Mouse (Mus musculus) CD8-positive naive resting alpha-beta T cell, adult 2 months (primary cell): ENCODE measurements at regions not wholly inside any gene's neighbourhood (a gene's known extent, or its start where the extent isn't known, plus 50 kb on each side); places are given as distances from the start of the nearest gene placed in this dataset.
"Not testable (repeated sequence)": the region's sequence is repeated elsewhere in the genome, so short reads cannot be mapped to it uniquely, and the experiment has no call there.

ENCODE experiments used
- DNase-seq, 2 experiments: peaks; one replicate each; pipeline ENCODE4 v3.0.0; 2022; ENCODE audit warnings: low read depth in 2 of 2, low spot score in 2 of 2

DNA sequence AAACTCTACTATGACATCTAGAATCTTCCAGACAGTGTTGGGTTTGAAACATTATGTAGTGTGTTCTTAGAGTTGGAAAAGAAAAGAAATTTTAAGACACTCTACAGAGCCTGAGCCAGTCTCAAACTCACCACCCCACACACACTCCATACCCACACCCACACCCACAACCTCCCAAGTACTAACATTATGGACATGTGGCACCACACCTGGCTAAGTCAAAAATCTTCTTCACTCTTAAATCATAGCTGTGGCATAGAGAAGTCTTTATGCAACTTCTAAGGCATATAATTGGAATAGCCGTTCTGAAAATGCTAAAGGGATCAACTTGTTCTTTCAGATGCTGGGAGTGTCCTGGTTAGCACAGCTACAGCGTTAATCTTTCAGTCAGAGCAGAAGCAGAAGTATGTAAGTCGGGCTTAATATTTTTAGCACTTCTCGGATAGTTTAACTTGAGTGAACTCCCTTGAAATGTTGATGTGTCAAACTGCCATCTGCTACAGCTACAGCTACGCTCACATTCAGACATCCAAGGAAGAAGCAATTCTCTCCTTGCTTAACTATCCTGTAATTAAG, 68.6 kb upstream of the Creb1 start:
- no peak for DNase-seq

DNA sequence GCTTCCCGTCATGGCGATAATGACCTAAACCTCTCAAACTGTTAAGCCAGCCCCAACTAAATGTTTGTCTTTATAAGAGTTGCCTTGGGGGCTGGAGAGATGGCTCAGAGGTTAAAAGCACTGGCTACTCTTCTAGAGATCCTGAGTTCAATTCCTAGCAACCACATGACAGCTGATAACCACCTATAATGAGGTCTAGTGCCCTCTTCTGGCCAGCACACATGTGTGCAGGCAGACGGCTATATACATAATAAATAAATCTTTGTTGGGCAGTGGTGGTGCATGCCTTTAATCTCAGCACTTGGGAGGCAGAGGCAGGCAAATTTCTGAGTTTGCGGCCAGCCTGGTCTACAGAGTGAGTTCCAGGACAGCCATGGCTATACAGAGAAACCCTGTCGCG, 70.8 kb upstream of the Creb1 start:
- not testable (repeated sequence) for DNase-seq

DNA sequence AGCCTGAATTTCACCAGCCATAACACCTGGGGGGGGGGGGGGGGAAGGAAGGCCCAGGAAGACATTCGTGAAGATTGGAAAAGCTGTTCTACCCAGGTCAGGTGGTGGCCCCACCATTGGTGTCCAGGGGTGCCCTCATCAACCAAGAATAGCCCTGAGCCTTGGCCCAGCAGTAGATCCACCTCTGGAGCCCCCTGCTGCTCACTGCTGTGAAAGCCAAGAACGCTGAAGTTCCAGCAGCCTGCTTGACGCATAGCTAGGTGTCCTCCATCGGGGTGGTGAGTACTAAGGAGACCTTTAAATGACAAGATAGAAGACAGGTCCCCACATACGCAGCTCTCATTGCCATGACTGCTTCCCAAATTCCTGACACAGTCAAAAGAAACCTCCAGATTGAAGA, 74.6 kb upstream of the Creb1 start:
- no peak for DNase-seq

DNA sequence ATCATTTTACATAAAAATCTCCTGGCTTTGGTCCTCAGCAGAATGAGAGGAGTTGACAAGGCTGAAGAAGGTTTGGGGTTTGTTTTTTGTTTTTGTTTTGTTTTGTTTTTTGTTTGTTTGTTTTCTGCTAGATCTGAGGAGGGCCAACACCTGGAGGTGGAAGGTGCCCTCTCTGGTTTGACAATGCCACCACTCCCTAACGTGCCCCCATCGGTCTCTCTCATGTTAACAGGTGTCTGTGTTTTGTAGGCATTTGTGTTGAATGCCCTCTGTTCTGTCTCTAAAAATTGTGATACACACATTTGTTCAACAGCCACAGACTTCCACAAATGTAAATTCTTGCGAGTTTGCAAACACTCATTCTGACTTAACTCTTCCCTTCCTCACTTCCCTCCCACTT, 83.3 kb upstream of the Creb1 start:
- DNase-seq = no peak

DNA sequence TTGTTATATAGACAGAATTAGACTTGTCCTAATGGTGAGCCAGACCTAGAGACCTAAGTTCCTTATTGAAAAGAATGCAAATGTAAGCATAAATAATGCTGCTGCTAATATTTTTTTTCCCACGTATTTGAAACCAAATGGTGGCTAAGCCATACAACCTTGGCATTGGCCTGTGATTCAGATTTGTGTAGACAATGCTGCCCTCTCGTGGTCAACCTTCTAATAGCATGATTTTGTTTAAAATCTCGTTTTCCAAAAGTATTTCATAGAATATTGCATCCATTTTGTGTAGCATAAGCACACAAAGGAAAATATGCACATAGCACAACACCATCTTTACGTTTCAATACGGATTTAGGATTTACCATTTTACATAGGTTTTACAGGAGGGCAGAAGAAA, 84.4 kb upstream of the Creb1 start:
- peak; percentile 68 to 79 for DNase-seq

DNA sequence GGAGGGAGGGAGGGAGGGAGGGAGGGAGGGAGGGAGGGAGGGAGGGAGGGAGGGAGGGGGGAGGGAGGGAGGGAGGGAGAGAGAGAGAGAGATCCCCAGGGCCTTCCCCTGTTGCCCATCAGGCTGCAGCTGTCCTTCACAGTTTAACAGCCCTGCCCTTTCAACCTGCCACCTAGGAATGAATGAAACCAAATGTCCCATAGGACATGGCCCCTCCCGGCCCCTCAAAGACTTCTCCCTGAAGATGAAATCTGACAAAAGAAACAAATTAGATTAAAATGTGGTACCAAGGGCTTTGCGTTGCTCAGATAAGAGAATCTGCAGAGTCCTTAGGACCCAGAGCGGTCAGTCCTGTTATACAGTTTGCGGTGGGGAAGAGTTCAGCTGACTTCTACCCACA, 86.0 kb upstream of the Creb1 start:
- no peak for DNase-seq

DNA sequence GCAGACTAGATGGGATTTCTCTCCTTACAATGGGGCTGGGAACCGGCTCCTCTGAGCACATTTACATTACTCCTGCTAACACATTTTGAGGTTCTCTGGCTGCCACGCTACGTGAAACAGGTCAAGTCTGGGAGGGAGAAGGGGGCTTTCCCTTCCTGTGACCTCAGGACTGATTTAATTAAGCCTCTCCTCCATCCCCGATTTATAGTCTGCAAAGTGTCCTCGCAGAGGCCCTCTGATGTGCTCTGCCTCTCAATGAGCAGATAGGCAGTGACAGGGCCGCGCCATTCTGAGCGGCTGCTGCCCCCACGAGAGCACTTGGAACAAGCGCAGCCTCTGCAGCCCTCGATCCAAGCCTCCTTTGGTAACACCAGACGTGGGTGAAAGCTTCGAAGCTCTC, 86.5 kb upstream of the Creb1 start:
- peak; percentile 19 to 32 for DNase-seq

DNA sequence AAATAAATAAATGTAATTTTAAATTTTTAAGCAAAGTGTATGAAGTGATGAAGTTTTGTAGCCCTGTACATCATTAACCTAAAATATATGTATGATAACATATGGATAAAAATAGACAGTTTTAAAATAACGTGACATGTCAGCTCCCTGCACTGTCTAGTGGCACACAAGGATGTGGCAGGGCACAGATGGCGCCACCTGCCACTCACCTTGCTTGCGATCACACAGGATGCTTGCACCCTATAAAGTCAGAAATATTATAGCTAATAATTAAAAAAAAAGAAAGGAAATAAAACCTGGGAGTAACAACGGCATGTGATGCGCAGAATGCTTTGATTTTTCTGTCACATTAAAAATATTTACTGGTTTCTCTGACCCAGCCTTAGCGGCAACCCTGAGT, 89.0 kb upstream of the Creb1 start:
- no peak for DNase-seq

DNA sequence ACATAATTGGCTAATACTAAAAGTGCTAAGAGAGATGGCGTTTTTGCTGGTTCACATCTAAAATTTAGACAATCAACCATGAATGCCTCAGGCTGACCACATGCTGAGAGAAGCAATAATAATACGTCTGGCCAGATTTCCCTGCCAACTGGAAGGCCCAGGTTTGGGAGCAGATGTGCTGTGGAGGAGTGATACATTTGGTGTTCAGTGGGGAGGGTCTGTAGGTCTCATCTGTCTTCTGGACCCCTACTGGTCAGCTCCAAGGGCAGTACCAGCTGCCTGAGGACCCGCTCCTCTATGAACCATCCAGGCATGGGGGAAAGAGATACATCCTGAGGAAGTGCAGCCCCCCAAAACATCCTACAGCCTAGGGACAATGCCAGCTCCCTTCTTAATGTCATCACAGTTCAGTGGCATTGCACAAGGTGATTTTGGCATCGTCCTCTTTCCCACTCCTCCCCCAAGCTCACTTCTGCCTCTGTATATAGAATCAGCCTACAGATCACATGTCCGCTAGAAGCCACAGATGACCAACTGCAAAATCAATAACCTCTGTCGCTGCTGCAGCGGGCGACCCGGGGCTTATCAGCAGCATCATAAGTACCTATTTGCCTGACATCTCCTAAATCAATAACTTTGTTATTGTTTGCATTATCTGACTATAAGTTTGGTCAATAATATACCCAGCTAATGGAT, 90.1 kb upstream of the Creb1 start:
- no peak for DNase-seq

DNA sequence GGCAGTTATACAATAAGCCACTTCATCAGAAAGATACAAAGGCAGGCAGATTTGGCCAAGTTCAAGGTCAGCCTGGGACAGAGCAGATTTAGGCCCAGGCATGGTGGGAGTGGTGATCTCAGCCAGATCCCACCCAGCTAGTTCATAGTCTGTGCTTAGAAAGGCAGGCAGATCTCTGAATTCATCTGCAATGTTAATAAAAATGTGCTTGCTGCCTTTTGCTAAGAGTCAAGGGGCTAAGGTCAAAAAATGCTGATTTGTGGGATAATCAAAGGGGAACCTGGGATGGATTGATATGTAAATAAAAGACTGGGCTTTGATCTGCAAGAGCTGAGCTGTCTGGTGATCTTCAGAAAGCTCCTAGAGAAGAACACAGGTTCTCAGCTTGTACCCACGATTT, 109.2 kb upstream of the Creb1 start:
- no peak for DNase-seq

DNA sequence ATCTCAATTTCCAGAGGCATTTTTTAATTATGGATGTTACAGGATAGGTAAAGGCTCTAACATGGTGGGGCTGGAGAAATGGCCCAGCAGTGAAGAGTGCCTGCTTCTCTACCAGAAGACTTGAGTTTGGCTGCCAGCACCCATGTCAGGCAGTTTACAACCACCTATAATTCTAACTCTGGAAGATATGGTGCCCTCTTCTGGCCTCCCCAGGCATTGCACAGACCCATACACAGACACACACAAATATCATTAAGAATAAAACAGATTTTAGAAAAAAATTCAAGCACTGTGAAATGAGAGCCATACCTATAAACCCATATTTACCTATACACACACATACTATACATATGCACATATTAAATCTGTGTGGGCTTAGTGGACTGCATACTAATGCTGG, 113.9 kb upstream of the Creb1 start:
- DNase-seq = no peak

DNA sequence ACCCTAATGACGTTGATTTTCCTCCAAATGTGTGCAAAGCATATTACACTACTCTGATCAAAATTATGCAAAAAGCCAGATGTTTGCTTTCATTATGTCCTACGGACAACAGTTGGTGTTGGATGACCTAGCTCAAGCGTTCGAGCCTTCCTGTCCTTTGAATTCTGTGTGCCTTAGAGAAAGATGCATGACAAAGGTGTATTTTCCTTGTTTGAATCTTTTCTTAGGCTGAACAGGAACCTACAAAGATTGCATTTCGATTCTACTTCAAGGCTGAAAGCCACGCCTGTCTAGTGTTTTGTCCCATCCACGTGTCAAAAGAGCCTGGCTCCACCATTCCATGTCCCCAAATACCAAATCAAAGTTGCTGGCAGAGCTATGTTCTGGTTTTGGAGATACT, 116.5 kb upstream of the Creb1 start:
- no peak for DNase-seq

DNA sequence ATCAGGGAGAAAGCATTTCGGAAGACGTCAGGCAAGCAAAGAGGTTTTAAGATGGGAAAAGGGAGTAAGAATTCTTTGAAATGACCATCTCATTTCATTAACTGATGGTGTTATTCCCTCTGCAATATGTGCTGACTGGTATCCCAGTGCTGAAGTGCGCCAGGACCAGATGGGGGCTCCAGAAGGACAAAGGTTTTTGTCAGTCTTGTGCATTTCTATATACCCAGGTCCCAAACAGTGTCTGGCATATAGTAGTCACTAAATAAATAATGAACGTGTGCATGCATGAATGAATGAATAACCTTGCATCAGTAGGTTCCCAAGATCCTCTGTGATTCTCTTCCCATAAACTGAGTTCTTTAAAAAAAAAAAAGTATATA, 119.3 kb upstream of the Creb1 start:
- no peak for DNase-seq

DNA sequence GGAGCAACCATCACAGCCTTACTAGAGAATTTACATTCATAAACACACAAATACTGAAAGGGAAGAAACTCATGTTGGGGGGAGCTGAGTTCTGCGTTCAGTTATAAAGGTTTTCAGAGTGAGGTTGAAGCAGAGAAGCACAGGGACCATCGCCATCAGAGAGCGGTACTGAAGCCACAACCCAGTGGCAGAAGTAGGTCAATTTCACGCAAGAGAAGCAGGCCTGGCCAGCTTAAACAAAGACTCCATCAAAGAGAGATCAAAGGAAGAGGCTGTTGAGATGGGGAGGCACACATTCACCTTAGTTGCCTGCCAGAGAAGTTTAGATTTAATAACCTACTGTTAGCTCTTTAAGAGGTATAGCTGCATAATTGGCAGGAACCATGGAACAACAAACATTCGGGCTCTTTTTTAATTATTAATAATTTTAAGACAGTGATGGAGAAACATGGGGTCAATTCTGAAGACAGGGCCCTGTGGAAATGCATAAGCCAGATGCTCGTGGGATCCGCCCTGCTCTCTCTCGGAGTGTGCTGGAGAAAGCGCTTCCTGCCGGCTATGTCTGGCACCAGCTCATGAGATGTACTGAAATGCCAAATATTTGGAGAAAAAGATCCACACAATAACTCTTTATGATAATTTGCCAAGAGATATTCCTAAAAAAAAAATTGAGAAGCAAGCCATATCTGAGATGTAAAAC, 119.8 kb upstream of the Creb1 start:
- DNase-seq = no peak

DNA sequence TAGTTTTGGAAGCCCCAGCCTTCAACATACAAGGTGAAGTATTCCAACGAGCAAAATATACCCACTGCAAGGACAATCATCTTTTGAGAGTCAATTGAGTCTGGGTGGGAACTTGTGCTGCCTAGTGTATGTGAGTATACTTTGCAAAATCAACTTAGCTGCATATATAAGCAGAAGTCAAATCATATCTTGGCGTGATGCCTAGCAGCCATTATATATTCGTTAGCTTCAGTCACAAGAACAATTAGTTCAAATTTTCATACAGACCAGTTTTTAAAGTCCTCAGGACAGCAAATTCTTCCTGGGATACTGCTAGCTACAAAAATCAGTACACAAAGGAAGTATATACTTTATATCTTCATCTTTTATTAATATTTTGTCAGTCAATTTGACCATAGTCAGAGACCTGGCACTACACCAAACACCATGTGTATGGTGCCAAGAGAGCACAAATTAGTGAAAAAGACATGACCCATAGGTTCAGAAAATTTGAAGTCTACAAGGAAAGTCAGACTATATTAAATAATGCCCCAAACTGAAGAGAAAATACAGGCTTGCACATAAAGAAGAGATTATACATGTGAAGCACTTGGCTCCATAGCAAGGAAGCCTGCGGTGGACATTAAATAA, 120.5 kb upstream of the Creb1 start:
- DNase-seq = no peak

DNA sequence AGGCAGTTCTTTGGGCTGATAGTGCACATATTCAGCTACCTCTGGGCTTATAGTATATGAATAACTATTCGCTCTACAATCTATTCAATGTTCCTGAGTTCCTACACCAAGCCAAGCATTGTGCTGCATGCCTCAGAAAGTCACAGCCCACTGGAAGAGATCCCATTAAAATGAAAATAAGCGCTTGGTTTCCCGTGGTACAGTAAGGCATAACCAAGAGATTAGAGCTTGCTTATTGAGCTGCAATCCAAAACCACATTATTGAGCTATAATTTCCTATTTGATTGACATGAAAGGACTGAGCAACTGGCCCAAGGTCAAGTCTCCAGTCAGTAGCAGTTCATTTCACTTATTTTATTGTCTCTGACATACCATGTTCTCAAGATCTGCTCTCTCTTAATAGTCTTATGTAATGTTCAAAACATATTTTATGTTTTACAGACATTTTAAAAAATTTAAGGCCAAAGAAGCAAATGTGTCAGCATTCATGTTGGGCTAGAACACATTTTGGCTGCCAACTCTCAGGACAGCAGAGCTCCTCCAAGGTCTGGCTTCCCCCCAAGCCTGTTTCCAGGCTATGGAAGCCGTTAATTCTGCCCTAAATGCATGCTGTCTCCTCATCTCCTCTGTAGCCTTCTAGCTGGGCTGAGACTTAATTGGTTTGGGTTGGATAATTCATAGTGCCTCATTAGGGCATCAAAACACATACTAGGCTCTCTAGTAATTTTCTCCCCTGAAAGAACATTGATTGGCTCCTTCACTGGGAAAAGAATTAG, 123.5 kb upstream of the Creb1 start:
- DNase-seq = no peak

DNA sequence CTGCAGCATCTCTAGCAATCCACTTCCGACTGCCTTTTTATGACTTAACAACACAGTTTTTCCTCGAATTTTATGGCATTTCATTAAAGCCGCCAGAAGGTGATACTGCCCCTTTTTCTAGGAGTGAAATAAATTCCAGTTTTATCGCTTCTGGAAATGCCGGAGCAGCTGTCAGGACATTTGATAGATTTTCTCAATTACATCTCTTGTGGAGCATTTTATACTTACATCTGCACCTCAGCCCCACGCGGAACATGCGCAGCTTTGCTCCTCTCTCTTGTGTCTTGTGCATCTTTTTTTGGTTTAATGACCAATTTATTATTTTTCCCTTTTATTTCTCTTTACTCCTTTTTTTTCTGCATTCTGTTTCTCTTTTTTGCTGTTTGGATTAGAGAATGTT, 140.9 kb upstream of the Creb1 start:
- DNase-seq = no peak

DNA sequence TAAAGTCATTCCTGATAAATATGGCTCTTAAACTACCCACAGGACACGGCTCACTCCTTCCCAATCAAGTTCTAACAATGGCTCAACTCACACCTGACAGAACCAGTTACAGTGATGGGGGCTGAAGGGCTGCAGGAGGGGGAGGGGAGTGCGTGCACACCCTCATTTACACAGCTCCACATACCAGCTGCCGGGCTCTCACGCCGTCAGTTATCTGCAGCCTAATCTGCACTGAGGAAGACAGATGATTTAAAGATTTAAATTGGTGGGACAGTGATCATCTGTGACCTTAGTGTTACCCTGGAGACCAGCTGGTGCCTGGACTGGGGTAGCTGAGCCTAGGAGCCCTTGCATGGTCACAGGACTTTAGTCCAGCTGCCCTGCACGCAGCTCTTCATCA, 151.2 kb upstream of the Creb1 start:
- DNase-seq = no peak

DNA sequence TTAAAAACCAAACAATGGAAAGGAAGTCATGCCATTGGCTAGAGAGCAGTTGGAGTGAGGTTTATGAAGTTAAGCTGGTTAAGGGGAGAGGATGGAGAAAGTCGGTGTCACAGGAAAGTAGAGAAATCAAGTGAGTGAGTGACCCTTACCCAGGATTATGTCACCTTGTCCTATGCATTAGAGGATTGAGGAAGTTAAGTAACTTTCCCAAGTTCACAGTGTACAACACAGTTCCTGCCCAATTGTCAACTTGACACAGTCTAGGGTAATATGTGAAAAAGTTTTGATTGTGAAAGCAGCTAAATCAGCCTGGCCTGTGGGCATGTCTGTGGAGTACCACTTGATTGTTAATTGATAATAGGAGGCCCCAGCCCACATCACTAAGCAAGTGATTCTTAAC, 156.0 kb upstream of the Creb1 start:
- DNase-seq = not testable (repeated sequence)

DNA sequence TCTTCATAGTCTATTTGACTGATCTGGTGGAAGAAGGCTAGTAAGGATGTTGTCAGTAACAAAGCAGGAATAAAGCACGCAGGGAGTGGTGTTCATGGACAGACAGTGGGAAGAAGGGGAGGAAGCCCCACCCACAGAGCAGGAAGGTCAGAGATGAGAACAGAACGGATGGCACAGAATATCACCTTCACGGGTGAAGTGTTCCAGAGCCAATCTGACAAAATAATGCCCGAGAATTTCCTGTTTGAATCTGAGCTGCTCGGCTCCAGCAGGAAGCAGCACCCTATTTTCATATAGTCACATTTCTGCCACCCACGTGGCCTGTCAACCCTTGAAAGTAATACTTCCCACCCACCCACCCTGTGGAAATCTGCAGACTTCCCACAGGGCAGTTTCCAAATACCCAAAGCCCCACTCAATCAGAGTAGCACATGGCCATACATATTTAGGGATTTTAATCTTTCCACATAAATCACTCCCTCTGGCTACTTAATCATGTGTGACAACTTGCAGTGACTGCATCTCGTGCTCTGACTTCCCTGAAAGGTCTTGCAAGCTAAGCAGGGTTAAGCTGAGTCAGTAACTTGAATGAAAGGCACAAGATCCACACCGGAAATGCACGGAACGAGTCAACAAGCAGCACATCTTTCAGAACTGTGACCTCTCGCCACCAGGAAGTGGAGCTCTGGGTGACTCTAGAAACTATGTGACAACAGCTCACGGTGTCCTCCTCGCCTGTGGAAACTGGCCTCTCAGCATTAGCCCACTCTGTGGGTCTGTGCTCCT, 158.0 kb upstream of the Creb1 start:
- DNase-seq = no peak

DNA sequence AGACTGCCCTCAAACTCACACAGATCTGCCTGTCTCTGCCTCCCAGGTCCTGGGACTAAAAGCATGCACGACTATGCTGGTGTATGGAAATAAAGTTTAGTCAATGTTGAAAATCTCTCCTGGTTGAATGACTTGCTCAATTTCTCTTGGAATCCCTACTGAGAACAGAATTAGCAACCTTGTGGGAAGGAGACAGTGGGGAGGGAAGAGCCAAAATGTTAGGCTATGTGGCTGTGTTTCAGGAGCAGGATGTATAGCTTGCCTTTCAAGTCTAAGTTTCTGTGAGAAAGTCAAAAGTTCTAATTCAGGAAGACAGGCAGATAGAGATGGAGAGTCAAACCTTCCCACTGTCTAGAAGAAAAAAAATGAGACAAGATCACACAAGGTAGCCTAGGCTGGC, 168.3 kb upstream of the Creb1 start:
- DNase-seq = no peak
